Mouse (Mus musculus) R1 (cell line): ENCODE data around the gene Hist1h3e.

Experiments used
- DNase-seq: peaks from one replicate; pipeline ENCODE4 v3.0.0-alpha.2; 2018; ENCODE audit warnings: low read depth, low spot score

Hist1h3e gene

DNA sequence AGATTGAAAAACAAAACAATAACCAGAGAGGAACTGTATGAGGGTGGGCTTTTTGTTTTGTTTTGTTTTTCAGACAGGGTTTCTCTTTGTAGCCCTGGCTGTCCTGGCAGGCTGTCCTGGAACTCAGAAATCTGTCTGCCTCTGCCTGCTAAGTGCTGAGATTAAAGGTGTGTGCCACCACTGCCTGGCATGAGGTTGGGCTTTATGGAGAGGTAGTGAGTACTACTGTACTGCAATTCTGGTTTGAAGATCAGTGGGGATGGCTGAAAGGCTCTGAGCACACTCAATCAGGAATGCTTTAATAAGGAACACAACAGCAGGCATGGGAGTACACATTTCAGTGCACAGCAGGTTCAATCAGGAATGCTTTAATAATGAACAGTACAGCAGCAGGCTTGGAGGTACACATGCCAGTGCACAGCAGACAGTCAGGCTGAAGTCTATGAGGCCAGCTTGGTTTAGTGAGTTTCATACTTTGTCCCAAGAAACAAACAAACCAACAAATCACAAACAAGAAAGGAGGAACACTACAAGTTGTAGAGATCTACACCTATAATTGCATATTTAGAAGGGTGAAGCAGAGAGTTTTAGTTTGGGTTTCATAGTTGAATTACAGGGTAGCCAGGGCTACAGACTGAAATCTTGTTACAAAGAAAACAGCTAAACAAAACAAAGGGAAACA lies 21.4 kb upstream of the Hist1h3e start:
- DNase-seq = no peak

- DNase-seq = peak; percentile 90
Observed at GRCm38 (mm10) chr13:23582219-23583056, 20.3 kb upstream of the Hist1h3e start.

DNA sequence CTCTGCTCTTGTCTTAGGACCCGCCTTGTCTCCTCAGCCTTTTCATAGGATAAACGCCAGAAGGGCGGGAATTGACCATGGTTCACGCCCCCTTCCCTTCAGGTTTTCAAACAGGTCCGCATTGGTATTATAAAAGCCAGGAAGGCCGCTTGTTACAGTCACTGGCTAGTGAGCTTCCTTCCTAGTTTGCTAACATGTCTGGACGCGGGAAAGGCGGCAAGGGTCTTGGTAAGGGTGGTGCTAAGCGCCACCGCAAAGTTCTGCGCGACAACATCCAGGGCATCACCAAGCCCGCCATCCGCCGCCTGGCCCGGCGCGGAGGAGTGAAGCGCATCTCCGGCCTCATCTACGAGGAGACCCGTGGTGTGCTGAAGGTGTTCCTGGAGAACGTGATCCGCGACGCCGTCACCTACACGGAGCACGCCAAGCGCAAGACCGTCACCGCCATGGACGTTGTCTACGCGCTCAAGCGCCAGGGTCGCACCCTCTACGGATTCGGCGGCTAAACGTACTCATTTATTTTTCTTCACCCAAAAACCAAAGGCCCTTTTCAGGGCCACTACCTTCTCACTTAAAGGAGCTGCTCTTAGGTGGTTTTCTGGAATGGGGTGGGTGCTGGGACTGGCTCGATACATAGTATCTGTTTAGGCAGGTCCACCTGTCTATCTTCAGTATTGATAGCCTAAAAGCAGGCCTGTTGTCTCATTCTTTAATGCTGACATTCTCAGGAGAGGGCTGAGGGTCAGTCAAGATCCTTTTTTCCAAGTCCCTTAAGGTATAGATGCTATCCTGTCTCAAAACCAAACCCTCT lies 19.4 kb upstream of the Hist1h3e start, which contains the start of gene Hist1h4d:
TSS of gene Hist1h4d (plus strand) at position 191 of the 811 bp plus-strand sequence.
- DNase-seq = peak; percentile 98

GRCm38 (mm10) chr13:23577835-23578234 lies 15.7 kb upstream of the Hist1h3e start:
- DNase-seq = no peak

DNA sequence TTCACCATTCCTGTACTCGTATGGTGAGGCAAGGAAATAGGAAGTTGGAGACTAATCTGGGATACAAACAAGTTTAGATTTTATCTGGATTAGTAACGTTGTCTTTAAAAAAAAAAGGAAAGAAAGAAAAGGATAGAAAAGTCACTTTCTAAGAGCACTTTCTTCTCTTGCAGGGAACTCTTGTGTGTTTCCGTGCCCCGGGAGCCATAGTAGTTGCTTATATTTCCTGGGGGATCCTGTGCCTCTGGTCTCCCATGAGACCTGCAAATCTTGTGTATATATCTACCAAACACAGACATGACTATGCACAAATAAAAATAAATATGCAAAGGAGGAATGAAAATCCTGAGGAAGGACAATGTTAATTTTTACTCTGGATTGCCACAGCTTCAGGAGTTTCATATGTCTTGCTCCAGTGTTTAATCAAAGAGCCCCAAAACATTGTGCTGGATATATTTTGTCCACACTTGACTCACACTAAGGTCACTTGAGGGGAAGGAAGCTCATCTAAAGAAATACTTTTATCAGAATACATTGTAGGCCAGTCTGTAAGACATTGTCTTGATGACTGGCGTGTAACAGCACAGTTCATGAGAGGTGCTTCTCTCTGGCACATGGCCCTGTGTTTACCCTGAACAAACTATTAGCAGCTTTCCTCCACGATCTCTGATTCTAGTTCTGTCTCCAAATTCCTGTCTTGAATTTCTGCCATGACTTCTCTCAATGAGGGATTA lies 14.9 kb upstream of the Hist1h3e start:
- DNase-seq = no peak

DNA sequence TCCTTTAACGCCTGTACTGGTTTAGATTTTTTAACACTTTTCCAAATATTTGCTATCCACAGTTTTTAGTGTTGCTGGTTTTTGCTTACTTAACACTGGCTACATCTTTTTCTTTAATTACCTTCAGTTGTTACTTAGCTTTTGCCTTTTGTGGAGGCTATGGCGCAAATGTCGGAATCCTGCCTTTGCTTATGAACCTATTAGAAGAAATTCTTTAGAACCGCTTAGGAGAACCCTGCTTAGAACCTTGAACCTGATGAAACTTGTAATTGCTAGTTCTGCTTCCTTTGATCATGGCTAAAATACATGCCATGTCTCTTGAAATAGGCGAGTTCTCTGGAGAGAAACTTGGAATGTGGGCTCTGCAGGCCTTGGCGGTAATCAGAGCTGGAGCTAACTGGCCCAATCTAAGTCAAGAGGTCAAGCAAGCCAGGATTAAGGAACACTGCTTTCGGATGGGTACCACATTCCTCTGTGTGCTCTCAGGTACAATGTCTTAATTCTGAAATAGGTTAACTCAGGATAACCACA lies 14.2 kb upstream of the Hist1h3e start:
- peak; percentile 81 for DNase-seq

- peak; percentile 42 for DNase-seq
Observed at GRCm38 (mm10) chr13:23575864-23576313, 13.7 kb upstream of the Hist1h3e start.

- DNase-seq = peak; percentile 91
Observed at GRCm38 (mm10) chr13:23575271-23575851, 13.2 kb upstream of the Hist1h3e start, which contains the start of gene Hist1h3d. Gene Hist1h3d, plus strand, starts transcription at chr13:23575763.

GRCm38 (mm10) chr13:23574546-23575170 lies 12.5 kb upstream of the Hist1h3e start:
- peak; percentile 62 for DNase-seq

DNA sequence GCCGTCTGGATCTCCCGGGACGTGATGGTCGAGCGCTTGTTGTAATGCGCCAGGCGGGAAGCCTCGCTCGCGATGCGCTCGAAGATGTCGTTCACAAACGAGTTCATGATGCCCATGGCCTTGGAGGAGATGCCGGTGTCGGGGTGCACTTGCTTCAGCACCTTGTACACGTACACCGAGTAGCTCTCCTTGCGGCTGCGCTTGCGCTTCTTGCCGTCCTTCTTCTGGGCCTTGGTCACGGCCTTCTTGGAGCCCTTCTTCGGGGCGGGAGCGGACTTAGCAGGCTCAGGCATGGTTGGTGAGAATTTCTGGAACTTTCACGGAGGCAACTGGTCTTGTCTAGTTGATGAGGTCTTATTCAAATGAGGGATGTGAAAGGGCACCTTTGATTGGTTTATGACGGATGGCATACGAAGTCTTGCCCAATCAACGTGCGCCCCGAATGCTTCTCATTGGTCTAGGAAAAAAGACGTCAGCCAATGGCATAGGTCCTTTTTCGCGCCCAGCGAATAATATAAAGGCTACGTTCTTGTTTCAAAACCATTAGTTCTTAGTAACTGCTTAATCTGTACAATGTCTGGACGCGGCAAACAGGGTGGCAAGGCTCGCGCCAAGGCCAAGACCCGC lies 11.8 kb upstream of the Hist1h3e start, which contains the start of the genes Hist1h2bf and Hist1h2ad:
TSS of gene Hist1h2bf (minus strand) at position 299 of the 627 bp plus-strand sequence.
TSS of gene Hist1h2ad (plus strand) at position 484 of the 627 bp plus-strand sequence.
- peak; percentile 100 for DNase-seq

GRCm38 (mm10) chr13:23573034-23573897 lies 11.1 kb upstream of the Hist1h3e start:
- peak; percentile 51 for DNase-seq

DNA sequence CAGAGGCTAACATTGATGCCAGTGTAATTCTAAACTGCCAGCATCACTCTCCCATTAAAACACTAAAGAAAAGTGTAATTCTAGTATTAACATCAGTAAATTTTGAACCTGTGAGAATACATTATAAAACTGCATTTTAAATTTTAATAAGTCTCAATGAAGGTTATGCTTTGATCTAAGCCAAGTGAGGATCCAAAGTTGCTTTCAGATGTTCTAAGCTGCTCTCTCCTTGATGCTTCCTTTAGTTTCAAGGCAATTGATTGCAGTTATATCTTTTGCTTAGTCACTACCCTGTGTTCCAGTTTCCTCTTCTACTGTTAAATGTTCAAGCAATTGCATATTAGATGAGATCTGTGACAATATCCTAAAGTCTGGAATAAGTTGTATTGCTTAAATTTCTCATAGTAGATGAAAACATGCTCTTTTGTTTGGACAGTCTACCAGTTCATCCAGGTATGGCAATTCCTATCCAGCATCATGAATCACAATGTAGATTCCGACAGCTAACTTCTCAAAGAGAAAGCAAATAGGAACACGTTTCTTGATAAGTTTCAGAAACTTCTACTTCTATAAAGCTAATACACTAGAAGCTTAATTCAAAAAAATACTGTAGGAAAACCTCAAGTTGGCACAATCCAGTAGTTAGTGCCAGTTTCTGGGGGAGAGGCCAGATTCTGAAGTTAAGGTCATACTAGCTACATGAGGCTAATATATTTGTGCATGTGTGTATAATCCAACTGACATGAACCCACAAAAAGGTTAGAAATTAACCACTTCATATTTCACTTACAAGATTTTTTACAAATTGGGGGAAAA lies 10.3 kb upstream of the Hist1h3e start:
- DNase-seq = peak; percentile 57

DNA sequence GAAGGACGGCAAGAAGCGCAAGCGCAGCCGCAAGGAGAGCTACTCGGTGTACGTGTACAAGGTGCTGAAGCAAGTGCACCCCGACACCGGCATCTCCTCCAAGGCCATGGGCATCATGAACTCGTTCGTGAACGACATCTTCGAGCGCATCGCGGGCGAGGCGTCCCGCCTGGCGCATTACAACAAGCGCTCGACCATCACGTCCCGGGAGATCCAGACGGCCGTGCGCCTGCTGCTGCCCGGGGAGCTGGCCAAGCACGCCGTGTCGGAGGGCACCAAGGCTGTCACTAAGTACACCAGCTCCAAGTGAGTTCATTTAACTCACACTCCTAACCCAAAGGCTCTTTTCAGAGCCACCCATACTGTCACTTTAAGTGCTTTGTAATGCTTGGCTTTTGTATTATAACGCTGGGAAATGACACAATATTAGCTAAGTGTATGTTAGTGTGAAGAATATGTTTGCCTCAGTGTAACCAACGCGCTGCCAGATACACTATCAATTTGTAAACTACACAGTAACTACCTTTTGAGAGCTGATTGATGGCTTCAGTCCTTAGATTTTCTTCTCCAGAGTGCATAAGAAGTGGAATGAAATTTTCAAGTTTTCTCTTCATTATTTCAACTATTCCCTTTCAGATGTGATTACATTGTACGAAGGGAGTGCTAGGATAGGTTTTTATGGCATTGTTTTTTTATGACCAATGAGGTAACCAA lies 9.5 kb upstream of the Hist1h3e start:
- DNase-seq = peak; percentile 75

GRCm38 (mm10) chr13:23571022-23571503 lies 8.9 kb upstream of the Hist1h3e start, which contains the start of the genes Hist1h2ae and Hist1h2bg:
Gene Hist1h2ae, minus strand, starts transcription at chr13:23571220.
Gene Hist1h2bg, plus strand, starts transcription at chr13:23571396.
- DNase-seq = peak; percentile 99

DNA sequence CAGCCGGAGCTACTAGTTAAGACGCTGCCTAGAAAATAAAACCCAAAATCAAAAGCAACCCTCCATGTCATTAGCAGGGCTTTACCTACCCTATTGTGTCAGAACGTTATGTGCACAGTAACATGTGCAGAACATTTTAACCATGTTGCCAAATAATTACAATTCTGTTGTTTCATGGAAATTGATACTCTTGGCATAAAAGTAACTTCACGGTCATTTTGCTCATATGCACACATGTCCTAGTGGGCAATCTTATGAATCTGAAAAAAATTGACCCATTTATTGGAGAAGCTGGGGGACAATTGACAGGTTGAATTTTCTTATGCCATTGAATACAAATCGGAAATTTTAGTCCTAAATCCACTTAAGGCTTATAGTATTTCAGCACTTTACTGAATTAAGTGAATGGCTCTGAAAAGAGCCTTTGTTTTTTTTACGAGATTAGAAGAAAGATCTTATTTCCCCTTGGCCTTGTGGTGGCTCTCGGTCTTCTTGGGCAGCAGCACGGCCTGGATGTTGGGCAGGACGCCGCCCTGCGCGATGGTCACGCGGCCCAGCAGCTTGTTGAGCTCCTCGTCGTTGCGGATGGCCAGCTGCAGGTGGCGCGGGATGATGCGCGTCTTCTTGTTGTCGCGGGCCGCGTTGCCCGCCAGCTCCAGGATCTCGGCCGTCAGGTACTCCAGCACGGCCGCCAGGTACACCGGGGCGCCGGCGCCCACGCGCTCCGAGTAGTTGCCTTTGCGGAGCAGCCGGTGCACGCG lies 8.3 kb upstream of the Hist1h3e start:
- peak; percentile 62 for DNase-seq

DNA sequence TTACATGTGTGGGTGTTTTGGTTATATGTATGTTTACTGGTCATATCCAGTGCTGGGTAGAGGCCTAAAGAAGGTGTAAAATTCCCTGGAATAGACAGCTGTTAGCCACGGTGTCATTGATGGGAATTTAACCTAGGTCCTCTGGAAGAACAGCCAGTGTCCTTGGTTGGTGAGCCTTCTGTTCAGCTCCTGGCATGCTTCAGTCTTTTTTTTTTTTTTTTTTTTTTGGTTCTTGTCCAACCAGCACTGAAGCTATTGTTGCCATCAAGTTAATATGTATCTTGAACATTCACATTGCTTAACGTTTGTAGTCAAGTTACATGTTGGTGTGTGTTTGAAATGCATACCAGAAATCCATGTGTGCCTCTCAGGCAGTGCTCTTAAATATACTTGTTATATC lies 2.3 kb upstream of the Hist1h3e start:
- DNase-seq = no peak
